Mouse (Mus musculus) T-helper 17 cell (primary cell): ENCODE measurements around the gene Sly.
"Not testable (repeated sequence)": the region's sequence is repeated elsewhere in the genome, so short reads cannot be mapped to it uniquely, and the experiment has no call there.

Experiments used
- in situ Hi-C, 2 experiments: fragments of 300-600 bp; cut with MboI, MseI; formaldehyde crosslinking; loops; 1 replicate in 1 of 2; 2 replicates in 1 of 2; pipeline ENCODE4 v1.15.1; 2025; ENCODE audit warnings: high pct_unique_total_duplicates in 2 of 2

Sly gene

GRCm38 (mm10) chrY:57186888-57187287, at the start of gene Sly:
TSS of gene Sly (plus strand) at chrY:57187188.
- in situ Hi-C loops, result not testable (repeated sequence)
